Mouse (Mus musculus) left cerebral cortex, postnatal 36 days (tissue): Measurements from ENCODE around the gene Npr2. TPM values are rescaled to one million over a fixed set of nuclear protein-coding genes. Genes with fewer than 3 reads are reported as not detected.

Experiments
- DNase-seq, 2 experiments: peaks; one replicate each; pipeline ENCODE4 v3.0.0; 2021 to 2022; ENCODE audit warnings: low spot score in 2 of 2, mixed read lengths in 1 of 2
- intact Hi-C: fragments of 180-260 bp; cut with DNase I; formaldehyde crosslinking; loops from one replicate; pipeline ENCODE4 v1.15.1; 2025
- total RNA-seq, 2 experiments: library from RNA; stranded (reverse); gene quantifications; 2 replicates each; pipeline ENCODE4 v1.2.3; 2021

Gene Npr2
- total RNA-seq, 2 experiments from 2014 or later: 46.4 to 62.2 TPM

DNA sequence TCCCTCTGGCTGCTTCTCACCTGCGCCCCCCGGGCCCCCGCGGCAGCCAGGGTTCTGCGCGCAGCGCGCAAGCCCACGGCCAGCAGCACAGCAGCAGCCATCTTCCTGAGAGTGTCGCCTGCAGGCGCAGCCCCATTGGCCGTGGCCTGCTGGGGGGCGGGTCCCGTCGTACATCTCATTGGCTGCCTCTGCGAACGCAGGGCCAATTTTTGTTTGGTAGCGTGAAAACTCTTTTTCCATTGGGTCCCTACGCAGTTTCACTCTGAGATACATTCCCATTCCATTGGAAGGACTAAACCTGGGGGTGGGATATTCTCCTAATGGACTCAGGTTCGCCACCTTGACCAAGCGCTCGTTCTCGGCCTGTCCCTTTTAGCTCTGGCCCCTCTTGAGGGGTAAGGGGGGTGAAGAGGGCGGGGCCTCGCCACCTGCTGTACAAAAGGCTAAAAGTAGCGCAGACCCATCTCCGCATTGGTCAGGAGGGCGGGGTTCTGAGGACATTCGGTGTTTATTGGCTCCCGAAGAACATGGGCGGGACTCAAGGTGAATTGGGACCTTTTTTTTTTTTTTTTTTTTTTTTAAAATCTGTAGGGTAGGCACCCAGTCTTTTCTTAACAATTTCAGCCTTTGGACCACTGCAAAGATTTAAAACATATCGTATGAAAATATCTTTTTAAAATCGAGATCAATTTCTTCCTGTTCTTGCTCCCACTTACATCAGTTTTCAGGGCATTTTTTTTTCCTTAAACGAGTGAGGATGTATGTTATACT lies 24.8 kb downstream of the Npr2 start, which contains the start of gene Hint2:
Hint2 (minus strand) TSS at position 128 of the 771 bp plus-strand sequence.
- intact Hi-C loops: loop anchor here (2.0 kb wide), 1 partner anchor 26 kb away; the partner anchor contains the start of gene Npr2
- peak; percentile 90 to 95 for DNase-seq

DNA sequence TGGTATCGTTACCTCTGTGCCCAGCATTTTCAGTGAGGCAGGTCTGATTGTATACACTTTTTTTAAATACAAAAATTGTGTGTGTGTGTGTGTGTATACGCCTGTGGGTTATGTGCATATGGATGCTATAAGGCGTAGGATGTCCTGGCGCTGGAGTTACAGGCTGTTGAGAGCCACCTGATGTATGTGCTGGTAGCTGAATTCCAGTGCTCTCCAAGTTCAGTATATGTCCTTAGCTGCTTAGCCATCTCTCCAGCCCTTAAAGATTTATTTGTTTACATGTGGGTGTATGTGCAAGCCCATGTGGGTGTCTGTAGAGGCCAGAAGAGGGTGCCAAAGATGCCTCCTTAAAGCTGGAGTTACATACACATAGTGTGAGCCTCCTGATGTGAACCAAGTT lies 25.4 kb downstream of the Npr2 start:
- DNase-seq: peak in 1 of 2 experiments; percentile 33
- intact Hi-C loops: loop anchor here (2.0 kb wide), 1 partner anchor 26 kb away; the partner anchor contains the start of gene Npr2

DNA sequence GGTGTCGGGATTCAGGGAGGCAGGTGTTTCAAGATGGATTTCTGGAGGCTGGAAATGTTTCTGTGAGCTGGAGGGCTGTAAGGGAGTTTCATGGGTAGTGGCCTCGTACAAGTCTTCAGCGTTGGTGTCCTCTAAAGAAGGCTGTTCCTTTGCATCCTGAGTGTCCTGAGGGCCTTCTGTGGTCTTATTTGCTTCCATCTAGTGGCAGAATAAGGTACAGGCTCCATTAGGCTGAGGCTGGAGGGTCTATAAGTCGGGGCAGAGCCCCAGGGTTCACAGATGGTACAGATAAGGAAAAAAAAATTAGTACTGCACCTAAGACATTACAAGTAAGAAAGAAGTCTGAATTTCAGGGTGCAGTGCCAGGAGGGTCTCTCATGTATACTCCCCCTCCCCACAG lies 34.7 kb downstream of the Npr2 start:
- DNase-seq: no peak
- intact Hi-C loops: loop anchor here (2.0 kb wide), 1 partner anchor 36 kb away; the partner anchor contains the start of gene Npr2

DNA sequence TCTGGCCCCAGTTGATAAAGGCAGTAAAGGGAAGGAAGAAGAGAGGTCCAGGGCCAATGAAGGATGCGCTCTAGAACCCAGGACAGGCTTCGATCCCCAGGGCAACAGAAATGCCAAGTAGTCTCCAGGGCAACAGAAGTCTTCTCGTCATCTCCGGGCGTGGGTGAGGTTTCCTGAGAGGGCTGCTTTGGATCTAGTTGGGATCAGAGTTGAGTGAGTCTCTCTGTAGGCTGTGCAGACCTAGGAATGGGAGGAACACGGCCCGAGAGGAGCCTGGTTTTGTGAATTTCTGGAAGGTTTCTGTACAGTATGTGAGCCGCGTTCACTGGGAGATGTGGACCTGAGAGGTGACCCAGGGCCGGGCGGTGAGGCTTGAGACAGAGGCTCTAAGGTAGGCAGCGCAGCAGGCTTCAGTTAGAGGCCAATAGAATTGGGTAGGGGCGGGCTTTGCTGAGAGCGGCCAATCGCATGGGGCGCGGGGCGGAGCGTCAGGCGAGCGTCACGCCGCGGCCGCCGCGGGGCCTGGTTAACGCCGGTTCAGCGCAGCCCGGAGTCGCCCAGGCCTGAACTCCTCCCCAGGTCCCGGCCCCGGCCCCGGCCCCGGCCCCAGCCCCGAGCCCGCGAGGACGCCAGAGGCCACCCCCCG lies 37.2 kb downstream of the Npr2 start, which contains the start of the genes Tmem8b and Fam221b:
Tmem8b (plus strand) TSS at position 190 of the 646 bp plus-strand sequence.
Fam221b (minus strand) TSS at position 364 of the 646 bp plus-strand sequence.
- intact Hi-C loops: no loop called here
- peak; percentile 90 to 92 for DNase-seq

DNA sequence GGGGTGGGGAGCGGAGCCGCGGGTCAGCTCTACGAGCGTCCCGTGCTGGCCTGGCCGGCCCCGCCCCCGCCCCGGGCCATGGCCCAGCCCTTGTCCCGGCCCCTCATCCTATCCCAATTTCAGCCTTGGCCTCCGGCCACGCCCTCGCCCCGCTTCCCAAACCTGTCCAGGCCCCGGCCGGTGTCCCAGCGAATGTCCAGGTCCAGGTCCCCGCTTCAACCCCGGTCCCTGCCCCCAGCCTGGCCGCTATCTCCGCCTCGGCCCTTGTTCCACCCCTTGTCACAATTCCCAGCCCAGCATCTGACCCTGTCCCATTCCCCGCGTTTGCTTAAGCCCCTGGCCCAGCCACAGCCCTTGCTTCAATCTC lies 37.7 kb downstream of the Npr2 start:
- intact Hi-C loops: no loop called here
- no peak for DNase-seq

DNA sequence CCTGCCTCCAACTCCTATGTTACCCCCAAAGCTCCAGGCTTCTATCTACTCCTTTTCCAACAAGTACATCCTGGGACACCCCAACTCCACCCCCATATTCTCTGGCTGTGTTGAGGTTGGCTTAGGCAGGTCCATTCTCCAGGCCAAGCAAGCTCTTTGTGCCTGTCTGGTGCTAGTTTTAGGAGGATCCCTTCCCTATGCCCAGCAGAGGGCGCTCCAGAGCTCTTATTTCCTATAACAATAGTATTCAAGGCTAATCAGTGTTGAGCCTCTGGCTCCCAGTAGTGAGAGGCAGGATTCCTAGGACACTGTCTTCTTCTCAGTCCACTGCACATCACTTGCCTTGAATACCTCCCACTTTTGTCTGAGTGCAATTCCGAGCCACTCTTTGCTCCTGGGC lies 40.3 kb downstream of the Npr2 start:
- DNase-seq: peak; percentile 70 to 85
- intact Hi-C loops: loop anchor here (5.0 kb wide), 1 partner anchor 35 kb away; no protein-coding TSS in a partner anchor

DNA sequence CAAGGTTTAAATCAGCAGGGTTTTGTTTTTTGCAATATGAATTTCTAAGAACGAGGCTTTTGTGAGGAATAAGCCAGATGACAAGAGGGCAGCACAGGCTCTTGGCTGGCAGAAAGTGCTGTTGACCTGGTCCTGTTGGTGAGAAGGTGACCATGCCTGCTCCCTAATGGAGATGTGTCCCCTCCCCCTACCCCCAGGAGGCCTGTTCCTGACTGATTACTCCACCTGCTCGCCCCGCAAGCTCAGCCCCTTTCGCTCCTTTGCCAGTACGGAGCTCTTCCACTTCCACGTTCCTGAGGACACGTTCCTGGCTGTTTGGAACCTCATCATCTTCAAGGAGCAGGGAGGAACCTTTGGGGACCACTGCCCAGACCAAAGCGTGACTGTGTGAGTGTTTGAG lies 42.0 kb downstream of the Npr2 start:
- intact Hi-C loops: loop anchor here (5.0 kb wide), 1 partner anchor 34 kb away; no protein-coding TSS in a partner anchor

DNA sequence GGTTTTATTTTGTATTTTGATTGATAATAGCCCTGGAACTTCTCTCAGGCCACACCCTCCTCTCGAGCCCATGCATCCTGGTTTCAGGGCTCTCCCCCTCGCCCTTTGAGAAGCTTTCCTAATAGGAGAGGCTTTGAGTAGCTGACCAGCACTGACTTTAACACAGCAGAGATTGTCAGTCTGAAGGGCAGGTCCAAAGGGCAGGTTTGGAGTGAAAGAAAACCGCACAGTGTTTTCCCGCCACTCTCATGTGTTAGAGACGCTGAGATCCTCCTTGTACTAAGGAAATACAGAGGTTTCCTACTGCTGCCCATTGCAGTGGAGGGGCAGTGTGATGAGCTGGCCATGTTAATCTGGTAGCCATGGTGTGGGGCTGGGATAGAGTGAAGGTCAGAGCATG lies 43.2 kb downstream of the Npr2 start:
- intact Hi-C loops: loop anchor here (5.0 kb wide), 1 partner anchor 32 kb away; no protein-coding TSS in a partner anchor
- DNase-seq: no peak

More for the DNA sequence above, 42.0 kb downstream of the Npr2 start:
- DNase-seq: no peak

DNA sequence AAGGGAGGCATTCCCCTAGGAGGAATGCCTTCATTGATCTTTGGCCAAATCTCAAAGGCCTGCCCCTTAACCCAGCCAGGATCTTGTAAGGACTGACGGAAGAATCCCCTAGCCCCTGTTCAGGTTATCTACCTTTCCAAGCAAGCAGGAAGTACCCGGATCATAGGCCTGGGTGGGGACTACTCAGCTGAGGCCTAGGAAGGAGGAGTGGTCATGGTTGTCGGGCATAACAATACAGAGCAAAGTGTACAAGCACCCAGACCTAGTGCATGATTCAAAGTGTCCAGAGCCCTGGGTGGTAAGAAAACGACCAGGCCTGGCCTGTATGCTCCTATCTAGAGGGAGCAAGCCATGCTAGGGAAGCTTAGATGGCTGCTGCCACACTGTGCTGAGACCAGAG lies 43.9 kb downstream of the Npr2 start:
- intact Hi-C loops: no loop called here
- DNase-seq: no peak

DNA sequence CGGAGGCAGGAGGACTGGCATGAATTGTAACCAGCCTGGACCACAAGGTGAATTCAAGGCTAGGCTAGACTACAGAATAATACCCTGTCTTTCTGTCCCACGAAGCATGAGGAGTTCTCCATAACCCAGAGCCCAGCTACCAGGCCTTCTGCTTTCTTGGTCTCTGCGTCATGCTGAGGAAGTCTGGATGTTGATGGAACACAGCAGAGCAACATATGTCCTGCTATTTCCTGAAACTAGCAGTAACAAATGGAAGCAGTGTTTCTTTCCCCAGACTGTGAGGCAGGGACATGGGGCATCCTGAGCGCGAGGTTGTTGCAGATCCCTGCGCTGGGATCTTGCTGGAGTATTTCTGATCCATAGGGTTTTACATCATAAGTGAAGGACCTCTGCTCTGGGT lies 46.8 kb downstream of the Npr2 start:
- DNase-seq: no peak
- intact Hi-C loops: no loop called here

DNA sequence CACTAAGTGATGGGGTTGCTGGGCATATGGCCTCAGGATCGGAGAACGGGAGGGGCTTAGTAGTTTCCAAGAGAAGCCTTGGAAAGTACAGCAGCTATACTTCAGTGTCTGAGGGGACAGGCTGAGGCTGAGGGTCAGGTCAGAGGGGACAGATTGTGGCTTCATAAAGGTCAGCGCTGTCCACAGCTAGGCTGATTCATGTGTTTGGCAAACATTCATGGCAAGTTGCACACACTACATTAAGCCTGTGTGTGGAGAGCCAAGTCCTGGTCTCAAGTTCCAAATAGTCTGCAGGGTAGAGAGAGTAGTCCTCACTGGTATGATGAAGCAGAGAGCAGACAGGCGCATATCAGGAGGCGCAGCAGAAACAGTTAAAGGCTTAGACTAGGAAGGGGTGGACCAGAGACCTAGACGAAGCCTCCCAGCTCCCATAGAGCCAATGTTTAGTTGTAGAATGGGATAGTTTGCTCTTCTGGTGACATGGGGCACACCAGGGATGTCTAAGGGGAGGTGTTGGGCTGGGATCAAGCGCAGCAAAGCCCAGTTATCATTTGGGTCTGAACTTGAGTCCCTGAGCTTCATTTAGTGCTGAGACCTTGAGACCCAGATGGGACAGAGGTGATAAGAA lies 47.8 kb downstream of the Npr2 start:
- intact Hi-C loops: no loop called here
- DNase-seq: no peak

DNA sequence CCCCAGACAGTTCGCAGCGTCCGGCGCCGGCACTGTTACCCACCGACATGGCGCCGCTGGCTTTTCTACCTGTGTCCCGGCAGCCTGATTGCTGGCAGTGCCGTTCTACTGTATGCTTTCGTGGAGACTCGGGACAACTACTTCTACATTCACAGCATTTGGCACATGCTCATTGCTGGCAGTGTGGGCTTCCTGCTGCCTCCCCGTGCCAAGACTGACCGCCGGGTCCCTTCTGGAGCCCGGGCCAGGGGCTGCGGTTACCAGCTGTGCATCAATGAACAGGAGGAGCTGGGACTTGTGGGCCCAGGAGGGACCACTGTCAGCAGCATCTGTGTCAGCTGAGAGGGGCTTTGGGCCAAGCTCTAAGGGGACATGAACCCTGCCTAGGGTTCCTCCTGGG lies 58.3 kb downstream of the Npr2 start:
- DNase-seq: no peak
- intact Hi-C loops: no loop called here

DNA sequence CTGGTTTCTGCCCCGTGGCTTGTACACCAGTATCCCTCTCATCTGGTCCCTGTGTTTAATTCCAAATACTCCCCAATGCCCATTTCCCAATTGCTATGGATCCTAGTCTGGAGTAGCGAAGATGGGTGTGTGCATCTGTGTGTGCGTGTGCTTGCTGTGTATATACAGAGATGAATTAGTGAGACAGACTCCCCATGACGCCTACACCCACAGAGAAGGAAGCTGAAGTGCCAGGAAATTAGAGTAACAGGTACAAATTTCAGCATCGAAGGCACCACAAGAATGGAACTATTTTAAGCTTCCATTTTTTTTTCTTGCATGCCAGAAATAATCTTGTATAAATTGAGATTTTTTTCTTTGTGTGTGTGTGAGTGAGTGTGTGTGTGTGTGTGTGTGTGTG lies 59.3 kb downstream of the Npr2 start:
- DNase-seq: no peak
- intact Hi-C loops: no loop called here

DNA sequence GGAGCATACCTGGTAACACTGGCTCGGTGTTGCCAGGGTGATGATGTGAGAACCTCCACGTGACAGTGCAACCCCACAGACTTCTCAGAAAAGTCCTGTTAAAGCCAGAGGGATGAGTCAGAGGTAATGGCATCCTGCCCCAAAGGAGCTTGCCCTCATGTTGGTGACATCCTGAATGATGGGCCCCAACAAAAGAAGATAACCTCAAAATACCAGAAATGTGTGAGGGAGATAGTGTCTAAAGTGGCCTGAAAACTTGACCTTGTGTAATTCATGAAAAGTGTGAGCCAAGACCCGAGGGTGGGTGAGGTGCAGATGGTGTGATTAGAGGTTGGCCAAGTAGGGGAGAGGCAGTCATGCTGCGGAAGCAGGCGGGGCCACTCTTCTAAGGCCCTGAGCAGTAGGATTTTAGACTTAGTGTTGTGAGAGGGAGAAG lies 62.1 kb downstream of the Npr2 start:
- DNase-seq: no peak
- intact Hi-C loops: no loop called here

DNA sequence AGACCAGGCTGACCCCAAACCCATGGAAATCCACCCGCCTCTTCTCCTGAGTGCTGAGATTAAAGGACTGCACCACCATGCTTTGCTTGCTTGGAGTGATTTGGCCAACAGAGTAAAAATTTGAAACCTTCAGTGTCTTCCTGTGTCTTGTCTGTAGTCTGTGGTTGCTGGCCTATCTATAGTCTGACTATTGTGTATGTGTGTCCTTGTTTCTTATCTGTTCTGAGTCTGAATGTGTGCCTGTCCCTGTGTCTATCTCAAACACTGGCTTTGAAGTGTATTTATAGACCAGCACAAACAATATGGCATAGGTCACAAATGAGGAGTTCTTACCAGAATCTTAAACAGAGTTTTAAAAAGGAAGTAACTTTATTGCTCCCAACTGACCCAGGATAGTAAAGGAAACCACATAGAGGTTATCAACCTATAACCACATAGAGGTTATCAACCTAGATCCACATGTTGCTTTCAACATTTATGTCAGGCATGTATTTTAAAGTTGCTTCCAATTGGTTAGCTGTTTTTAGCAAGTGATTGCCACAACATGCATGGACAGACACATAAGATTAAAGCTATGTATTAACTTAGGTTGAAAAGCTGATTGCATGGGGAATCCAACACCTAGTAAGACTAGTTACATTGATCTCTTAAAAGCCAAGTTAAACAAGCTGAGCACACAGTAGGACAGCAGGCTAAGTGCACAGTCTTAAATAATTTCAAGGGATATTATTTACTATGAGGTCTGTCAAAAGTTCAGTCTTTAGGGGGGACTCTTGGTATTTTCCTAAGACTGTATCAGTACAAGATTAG lies 62.9 kb downstream of the Npr2 start:
- intact Hi-C loops: no loop called here
- DNase-seq: no peak

DNA sequence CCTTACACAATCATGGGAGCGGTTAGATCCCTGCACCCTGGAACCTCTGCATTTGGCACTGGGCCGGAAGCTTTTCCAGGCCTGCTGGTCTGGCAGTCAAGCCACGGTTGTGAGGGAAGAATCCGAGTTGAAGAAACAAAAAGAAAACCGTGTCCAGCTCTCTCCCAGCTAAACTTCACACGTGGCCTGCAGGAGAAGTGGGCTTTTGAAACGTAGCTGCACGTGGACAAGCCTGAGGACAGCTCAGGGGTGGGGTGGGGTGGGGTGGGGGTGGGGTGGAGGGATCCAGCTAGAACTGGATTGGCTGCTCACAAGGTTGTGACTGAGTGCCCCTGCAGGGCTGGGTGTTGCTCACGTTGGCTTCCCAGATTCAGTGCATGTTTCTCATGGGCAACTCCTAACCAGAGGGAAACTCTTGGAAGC lies 63.5 kb downstream of the Npr2 start:
- intact Hi-C loops: no loop called here
- DNase-seq: no peak

DNA sequence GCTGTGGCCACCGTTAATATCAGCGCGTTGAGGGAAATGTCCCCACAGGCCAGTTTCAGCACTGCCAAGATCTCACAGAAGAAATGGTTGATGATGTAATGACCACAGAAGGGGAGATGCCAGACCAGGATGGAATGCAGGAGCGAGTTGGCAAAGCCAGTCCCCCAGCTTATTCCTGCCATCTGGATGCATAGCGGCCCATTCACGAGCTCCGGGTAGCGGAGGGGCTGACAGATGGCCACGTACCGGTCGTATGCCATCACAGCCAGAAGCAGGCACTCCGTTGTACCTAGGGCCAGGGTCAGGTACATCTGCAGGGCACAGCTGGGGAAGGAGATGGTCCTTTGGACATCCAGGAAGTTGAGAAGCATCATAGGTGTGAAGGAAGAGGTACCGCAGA lies 64.8 kb downstream of the Npr2 start:
- intact Hi-C loops: no loop called here

DNA sequence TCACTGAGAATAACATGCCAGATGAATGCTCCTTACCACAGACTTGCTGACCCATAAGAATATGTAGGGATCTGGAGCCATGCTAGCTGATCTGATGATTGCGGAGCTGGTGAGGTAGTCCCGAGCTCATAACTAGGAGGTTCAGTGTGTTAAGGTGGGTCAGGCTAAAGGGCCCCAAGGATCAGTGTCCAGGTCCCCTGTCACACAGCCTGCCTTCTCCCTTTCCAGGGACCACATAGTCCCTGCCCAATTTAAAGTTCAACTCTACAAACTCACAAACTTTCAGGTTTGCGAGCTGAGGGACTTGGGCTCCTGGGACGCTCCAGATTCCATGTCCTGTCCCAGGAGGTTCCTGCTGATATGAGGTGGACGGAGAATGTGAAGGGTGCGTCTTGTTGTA lies 69.0 kb downstream of the Npr2 start, which contains the start of gene Olfr70:
Olfr70 (minus strand) TSS at position 101 of the 400 bp plus-strand sequence.
- intact Hi-C loops: no loop called here
- DNase-seq: no peak

More for the DNA sequence above, 64.8 kb downstream of the Npr2 start:
- no peak for DNase-seq
